Mouse (Mus musculus): Measurements from ENCODE around the gene Pcgf2.

DNA sequence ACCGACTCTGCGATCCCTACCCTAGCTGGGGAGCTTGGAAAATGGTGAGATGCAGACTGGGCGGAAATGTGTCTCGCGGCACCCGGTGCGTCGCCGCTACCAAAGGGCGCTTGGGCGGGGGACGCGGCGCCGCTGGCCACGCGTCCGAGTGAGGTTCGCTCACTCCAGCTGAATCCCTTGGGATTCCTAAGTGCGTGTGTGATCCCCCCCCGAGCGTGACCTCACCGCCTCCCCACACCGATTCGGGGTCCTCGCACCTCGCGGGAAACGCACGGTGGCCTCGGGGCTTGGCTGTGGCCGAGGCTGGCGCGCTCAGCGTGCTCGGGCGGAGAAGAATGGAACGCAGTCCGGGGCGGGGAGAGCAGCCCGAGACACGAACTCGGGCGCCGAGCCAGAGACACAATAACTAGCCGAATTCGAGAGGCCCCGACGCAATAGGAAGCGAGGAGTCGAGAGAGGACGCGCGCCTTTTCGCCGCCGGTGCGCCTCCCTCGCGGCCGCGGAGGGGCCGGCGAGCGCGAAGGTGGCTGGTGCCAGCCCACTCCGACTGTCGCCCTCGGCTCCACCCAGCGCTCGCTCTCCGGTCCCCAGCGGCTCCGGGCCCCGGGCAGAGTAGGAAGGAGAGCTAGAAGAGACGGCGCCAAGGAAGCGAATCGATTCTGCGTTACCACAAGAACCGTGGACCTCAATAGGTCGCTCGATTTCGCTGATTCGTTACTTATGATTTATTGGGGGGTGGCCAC is at the start of gene Pcgf2:
- no peak for TF ChIP-seq CTCF (IDR thresholded peaks at IDR 0.05; ENCODE audit: low read depth, low read length)
- 0 out of 2 replicates have a peak, but pooled peaks have one; percentile 41 for TF ChIP-seq POLR2A (IDR thresholded peaks at IDR 0.05; ENCODE audit: extremely low read depth, insufficient read depth, low read length)

All from liver, adult 2 months (tissue).